21 mouse cellular contexts compared by ENCODE assay signal in the genomic region with DNA sequence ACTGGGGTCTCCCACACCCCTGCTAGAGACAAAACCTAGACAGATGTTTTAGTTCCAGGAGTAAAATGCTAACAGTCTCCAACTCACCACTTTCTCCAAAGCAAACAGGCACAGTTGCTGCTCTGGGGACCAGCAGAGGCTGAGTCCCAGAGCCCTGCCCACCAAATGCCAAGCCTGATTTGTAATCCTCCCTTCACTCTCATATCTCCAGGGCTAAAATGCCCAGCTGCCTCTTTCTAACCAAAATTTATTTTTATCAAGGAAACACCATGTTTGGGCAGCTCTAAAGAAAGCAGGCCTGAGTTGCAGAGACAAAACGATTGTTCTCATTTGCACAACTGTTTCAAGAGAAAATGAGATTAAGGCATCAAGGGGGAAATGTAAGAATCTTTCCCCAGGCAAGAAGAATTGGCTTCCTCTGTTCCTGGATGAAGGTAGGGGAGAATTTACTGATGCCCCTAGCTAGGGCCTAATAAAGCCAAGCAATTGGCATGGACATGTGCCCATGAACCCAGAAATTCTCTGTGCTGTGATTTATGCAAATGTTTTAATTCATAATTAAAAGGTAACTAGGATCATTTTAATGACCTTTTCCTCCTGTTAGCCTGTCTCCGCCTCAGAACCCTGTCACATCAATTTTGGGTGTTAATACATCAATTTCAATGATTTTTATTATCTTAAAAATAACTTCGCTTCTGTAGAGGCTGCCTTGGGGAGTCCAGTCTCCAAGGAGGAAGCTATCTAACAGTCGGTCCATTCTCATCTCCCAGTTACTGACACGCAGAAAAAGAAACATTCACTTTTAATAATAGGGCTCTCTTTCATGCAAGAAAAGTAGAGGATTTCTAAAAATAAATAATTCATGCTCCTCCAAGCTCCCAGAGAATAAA.
A peak's percentile ranks its signal among the peaks of the same experiment; 100 is the strongest.
DNase-seq lines count a peak whose midpoint lies in the region; ATAC-seq and TF ChIP-seq lines count a peak whose summit lies in the region.
"Had no signal": no experiment of that assay in that cellular context is flagged by ENCODE, and none has a peak within 500 bp of the region (broad histone marks: within the 10 kb centered on the region; RNA-seq: fewer than 3 reads in every experiment).

No protein-coding gene starts in this region.

- H3K9ac ChIP-seq in forebrain, embryonic 16.5 days (replicated peaks; ENCODE audit: low read depth, low read length): no peak overlapping the region
- H3K9ac ChIP-seq in forebrain, embryonic 12.5 days: no peak overlapping the region
- no peak overlapping the region for H3K9ac ChIP-seq in hindbrain, embryonic 16.5 days (ENCODE audit: low read depth, low read length)
- no peak overlapping the region for H3K9ac ChIP-seq in hindbrain, postnatal 0 days (replicated peaks; ENCODE audit: low read length)
- no peak overlapping the region for H3K9ac ChIP-seq in midbrain, embryonic 12.5 days (replicated peaks)
- H3K9ac ChIP-seq: forebrain, embryonic 15.5 days; heart, embryonic 15.5 days had no signal

- H3K27ac ChIP-seq in forebrain, embryonic 16.5 days (ENCODE audit: low read length): no peak overlapping the region
- no peak overlapping the region for H3K27ac ChIP-seq in forebrain, embryonic 12.5 days
- H3K27ac ChIP-seq in hindbrain, embryonic 16.5 days (ENCODE audit: low read depth, low read length): peak overlapping the region; percentile 8; the same call in 1 of the 2 replicates
- H3K27ac ChIP-seq in hindbrain, postnatal 0 days: no peak overlapping the region
- H3K27ac ChIP-seq in midbrain, embryonic 12.5 days (replicated peaks): peak overlapping the region; percentile 16; the same call in 1 of the 2 replicates
- H3K27ac ChIP-seq: forebrain, embryonic 15.5 days; heart, embryonic 15.5 days; layer of hippocampus, adult 2 months had no signal

- intact Hi-C loops in left cerebral cortex, postnatal 14 days (cut with DNase I): no loop called here

- 59% methylated on average over 5 of the region's 5 CpGs for WGBS in forebrain, embryonic 16.5 days
- WGBS in forebrain, embryonic 12.5 days: 70% methylated on average over 5 of the region's 5 CpGs
- 58% methylated on average over 5 of the region's 5 CpGs for WGBS in hindbrain, embryonic 16.5 days
- WGBS in hindbrain, postnatal 0 days: 48% methylated on average over 5 of the region's 5 CpGs
- WGBS in midbrain, embryonic 12.5 days: 56% methylated on average over 5 of the region's 5 CpGs

- no peak for DNase-seq in hindbrain, postnatal 0 days (ENCODE audit: low spot score)
- DNase-seq in left cerebral cortex, postnatal 14 days (ENCODE audit: low spot score in 2 of 2): no peak
- DNase-seq in urinary bladder, postnatal 10 days (ENCODE audit: low spot score): no peak
- DNase-seq: adrenal gland, postnatal 14 days; cerebellum, adult 9-10 months; gastrocnemius, postnatal 36 days; heart, postnatal 36 days; kidney, adult 9 months; kidney, postnatal 14 days; lung, postnatal 4 days; thymus, adult 18-20 months; thymus, postnatal 4 days had no signal

- H3K4me2 ChIP-seq in forebrain, embryonic 16.5 days (ENCODE audit: low read length): no peak overlapping the region
- no peak overlapping the region for H3K4me2 ChIP-seq in forebrain, embryonic 12.5 days
- no peak overlapping the region for H3K4me2 ChIP-seq in hindbrain, embryonic 16.5 days (ENCODE audit: low read length)
- no peak overlapping the region for H3K4me2 ChIP-seq in hindbrain, postnatal 0 days (ENCODE audit: low read depth, low read length)
- no peak overlapping the region for H3K4me2 ChIP-seq in midbrain, embryonic 12.5 days (replicated peaks)
- H3K4me2 ChIP-seq: forebrain, embryonic 15.5 days; heart, embryonic 15.5 days had no signal

- H3K4me3 ChIP-seq in forebrain, embryonic 16.5 days (replicated peaks; ENCODE audit: low read length): no peak overlapping the region
- no peak overlapping the region for H3K4me3 ChIP-seq in forebrain, embryonic 12.5 days (replicated peaks)
- H3K4me3 ChIP-seq in hindbrain, embryonic 16.5 days (ENCODE audit: low read length): no peak overlapping the region
- H3K4me3 ChIP-seq in hindbrain, postnatal 0 days (ENCODE audit: low read length): no peak overlapping the region
- H3K4me3 ChIP-seq in midbrain, embryonic 12.5 days: no peak overlapping the region
- H3K4me3 ChIP-seq: erythroblast, embryonic 14.5 days; forebrain, embryonic 15.5 days; heart, embryonic 15.5 days; layer of hippocampus, adult 2 months had no signal

- TF ChIP-seq CTCF in hindbrain, postnatal 0 days (IDR thresholded peaks at IDR 0.05; ENCODE audit: low read depth): no peak

- no peaks in the 10 kb centered on the region for H3K36me3 ChIP-seq in forebrain, embryonic 16.5 days (ENCODE audit: control insufficient read depth, insufficient read depth)
- no peaks in the 10 kb centered on the region for H3K36me3 ChIP-seq in forebrain, embryonic 12.5 days (replicated peaks)
- no peaks in the 10 kb centered on the region for H3K36me3 ChIP-seq in hindbrain, embryonic 16.5 days (ENCODE audit: control insufficient read depth, insufficient read depth, low read length)
- H3K36me3 ChIP-seq in hindbrain, postnatal 0 days (ENCODE audit: insufficient read depth, low read length): no peaks in the 10 kb centered on the region
- H3K36me3 ChIP-seq in midbrain, embryonic 12.5 days: no peaks in the 10 kb centered on the region
- H3K36me3 ChIP-seq: forebrain, embryonic 15.5 days; heart, embryonic 15.5 days had no signal

- H3K9me3 ChIP-seq in forebrain, embryonic 16.5 days (ENCODE audit: control insufficient read depth, low read length): no peaks in the 10 kb centered on the region
- H3K9me3 ChIP-seq in forebrain, embryonic 12.5 days: no peaks in the 10 kb centered on the region
- no peaks in the 10 kb centered on the region for H3K9me3 ChIP-seq in hindbrain, embryonic 16.5 days (ENCODE audit: control insufficient read depth, low read length)
- H3K9me3 ChIP-seq in hindbrain, postnatal 0 days (ENCODE audit: low read length): no peaks in the 10 kb centered on the region
- H3K9me3 ChIP-seq in midbrain, embryonic 12.5 days: no peaks in the 10 kb centered on the region
- H3K9me3 ChIP-seq: forebrain, embryonic 15.5 days; heart, embryonic 15.5 days had no signal

- H3K4me1 ChIP-seq in forebrain, embryonic 16.5 days (replicated peaks; ENCODE audit: control insufficient read depth, insufficient read depth, low read length): no peaks in the 10 kb centered on the region
- H3K4me1 ChIP-seq in forebrain, embryonic 12.5 days: peaks cover 10% of the 10 kb centered on the region
- H3K4me1 ChIP-seq in hindbrain, embryonic 16.5 days (ENCODE audit: control insufficient read depth, insufficient read depth, low read depth, low read length): no peaks in the 10 kb centered on the region
- H3K4me1 ChIP-seq in hindbrain, postnatal 0 days (ENCODE audit: insufficient read depth, low read length): no peaks in the 10 kb centered on the region
- H3K4me1 ChIP-seq in midbrain, embryonic 12.5 days: peaks cover 6% of the 10 kb centered on the region; the same call in 1 of the 2 replicates

- H3K27me3 ChIP-seq in forebrain, embryonic 16.5 days (replicated peaks; ENCODE audit: control insufficient read depth, insufficient read depth, low read length): no peaks in the 10 kb centered on the region
- no peaks in the 10 kb centered on the region for H3K27me3 ChIP-seq in forebrain, embryonic 12.5 days
- no peaks in the 10 kb centered on the region for H3K27me3 ChIP-seq in hindbrain, embryonic 16.5 days (replicated peaks; ENCODE audit: control insufficient read depth, insufficient read depth, low read length)
- H3K27me3 ChIP-seq in hindbrain, postnatal 0 days (ENCODE audit: insufficient read depth, low read length): no peaks in the 10 kb centered on the region
- no peaks in the 10 kb centered on the region for H3K27me3 ChIP-seq in midbrain, embryonic 12.5 days
- H3K27me3 ChIP-seq: forebrain, embryonic 15.5 days; heart, embryonic 15.5 days had no signal

- ATAC-seq in forebrain, embryonic 16.5 days: peak; percentile 23; the same call in 1 of the 2 replicates
- no peak for ATAC-seq in forebrain, embryonic 12.5 days (ENCODE audit: low FRiP score)
- no peak for ATAC-seq in hindbrain, embryonic 16.5 days
- no peak for ATAC-seq in hindbrain, postnatal 0 days
- no peak for ATAC-seq in midbrain, embryonic 12.5 days (ENCODE audit: low FRiP score, low read depth)
- ATAC-seq: CD4-positive, CD25-positive, alpha-beta regulatory T cell, adult 4 months; forebrain, embryonic 15.5 days had no signal

Comparison
In these comparisons a context has a peak if more than half of its experiments do, and no peak if none do; other contexts are left out.
1. H3K27ac ChIP-seq: peak in hindbrain, embryonic 16.5 days (single experiment) and midbrain, embryonic 12.5 days (single experiment); none in forebrain, embryonic 16.5 days (single experiment), forebrain, embryonic 12.5 days (single experiment) and hindbrain, postnatal 0 days (single experiment).